Comparison of ENCODE assay signal across 8 mouse cellular contexts in genomic region chr11:94880896-94881840, GRCm38 (mm10). TPM values are rescaled to one million over a fixed set of nuclear protein-coding genes. Genes with fewer than 3 reads are reported as not detected.
DNase-seq lines count a peak whose midpoint lies in the region; ATAC-seq and TF ChIP-seq lines count a peak whose summit lies in the region.

No protein-coding gene starts in this region.

- H3K9ac ChIP-seq in forebrain, embryonic 13.5 days: 0 out of 2 replicates have a peak overlapping the region, but pooled peaks have one; percentile 27
- peak overlapping the region; percentile 63 for H3K9ac ChIP-seq in limb, embryonic 11.5 days (ENCODE audit: low read length)
- peak overlapping the region; percentile 35; the same call in 1 of the 2 replicates for H3K9ac ChIP-seq in stomach, embryonic 15.5 days

- no peaks in the 10 kb centered on the region for H3K36me3 ChIP-seq in E14TG2a.4 (ENCODE audit: insufficient read depth, low read length)
- H3K36me3 ChIP-seq in forebrain, embryonic 13.5 days (ENCODE audit: poor library complexity, severe bottlenecking): no peaks in the 10 kb centered on the region
- H3K36me3 ChIP-seq in limb, embryonic 11.5 days (ENCODE audit: control insufficient read depth, insufficient read depth, low read length): no peaks in the 10 kb centered on the region
- H3K36me3 ChIP-seq in stomach, embryonic 15.5 days: no peaks in the 10 kb centered on the region

- peak overlapping the region; percentile 49 for H3K4me2 ChIP-seq in forebrain, embryonic 13.5 days
- H3K4me2 ChIP-seq in limb, embryonic 11.5 days (ENCODE audit: low read depth, severe bottlenecking): peak overlapping the region; percentile 42
- H3K4me2 ChIP-seq in stomach, embryonic 15.5 days: peak overlapping the region; percentile 47

- WGBS in forebrain, embryonic 13.5 days: 5% methylated on average over 26 of the region's 27 CpGs
- 1% methylated on average over 27 of the region's 27 CpGs for WGBS in limb, embryonic 11.5 days
- 5% methylated on average over 26 of the region's 27 CpGs for WGBS in stomach, embryonic 15.5 days

- peak overlapping the region; percentile 49 for H3K4me3 ChIP-seq in E14TG2a.4 (replicated peaks; ENCODE audit: low read length)
- H3K4me3 ChIP-seq in forebrain, embryonic 13.5 days: peak overlapping the region; percentile 4; the same call in 1 of the 2 replicates
- H3K4me3 ChIP-seq in limb, embryonic 11.5 days (ENCODE audit: low read depth, low read length): peak overlapping the region; percentile 6; the same call in 1 of the 2 replicates
- peak overlapping the region; percentile 23 for H3K4me3 ChIP-seq in stomach, embryonic 15.5 days (replicated peaks)

- intact Hi-C loops in gastrocnemius, postnatal 14 days (cut with DNase I; ENCODE audit: low total_unique reads): no loop called here

- peaks cover 85% of the 10 kb centered on the region for H3K27me3 ChIP-seq in E14TG2a.4 (ENCODE audit: insufficient read depth, low read length)
- peaks cover 55% of the 10 kb centered on the region for H3K27me3 ChIP-seq in forebrain, embryonic 13.5 days
- no peaks in the 10 kb centered on the region for H3K27me3 ChIP-seq in limb, embryonic 11.5 days (ENCODE audit: control insufficient read depth, insufficient read depth, low read length)
- 0 out of 2 replicates have a peak, but pooled peaks cover 4% of the 10 kb centered on the region for H3K27me3 ChIP-seq in stomach, embryonic 15.5 days (replicated peaks)

- peak; percentile 48 for DNase-seq in gastrocnemius, postnatal 14 days
- DNase-seq in gastrocnemius, adult 18-20 months (ENCODE audit: low spot score): no peak
- peak; percentile 83 for DNase-seq in limb, embryonic 11.5 days (ENCODE audit: low spot score)
- no peak for DNase-seq in thymus, postnatal 10 days (ENCODE audit: low spot score in 2 of 2)
- DNase-seq in spleen, adult 18-20 months: no peak

- H3K9me3 ChIP-seq in E14TG2a.4 (ENCODE audit: low read length): no peaks in the 10 kb centered on the region
- no peaks in the 10 kb centered on the region for H3K9me3 ChIP-seq in forebrain, embryonic 13.5 days (replicated peaks)
- no peaks in the 10 kb centered on the region for H3K9me3 ChIP-seq in limb, embryonic 11.5 days (ENCODE audit: control insufficient read depth, low read length)
- H3K9me3 ChIP-seq in stomach, embryonic 15.5 days: no peaks in the 10 kb centered on the region

- no peak for ATAC-seq in forebrain, embryonic 13.5 days
- peak; percentile 18 for ATAC-seq in limb, embryonic 11.5 days (ENCODE audit: insufficient number of reproducible peaks, low FRiP score, low TSS enrichment, low read depth)
- no peak for ATAC-seq in stomach, embryonic 15.5 days (ENCODE audit: insufficient read depth, low FRiP score, low read depth)

- no peak overlapping the region for H3K27ac ChIP-seq in forebrain, embryonic 13.5 days
- H3K27ac ChIP-seq in limb, embryonic 11.5 days (replicated peaks; ENCODE audit: low read depth, low read length): peak overlapping the region; percentile 99
- H3K27ac ChIP-seq in stomach, embryonic 15.5 days: peak overlapping the region; percentile 96

- peaks cover 29% of the 10 kb centered on the region for H3K4me1 ChIP-seq in E14TG2a.4 (replicated peaks; ENCODE audit: low read depth, low read length)
- peaks cover 18% of the 10 kb centered on the region for H3K4me1 ChIP-seq in forebrain, embryonic 13.5 days
- peaks cover 41% of the 10 kb centered on the region for H3K4me1 ChIP-seq in limb, embryonic 11.5 days (ENCODE audit: control insufficient read depth, insufficient read depth, low read length)
- peaks cover 30% of the 10 kb centered on the region for H3K4me1 ChIP-seq in stomach, embryonic 15.5 days

- TF ChIP-seq CTCF in E14TG2a.4 (conservative IDR thresholded peaks at IDR 0.05; ENCODE audit: low read length): no peak

RNA-seq across cellular contexts. Expression of gene Col1a1, which starts 54.9 kb away (rescaled TPM):
- 1,000 to 10,000 TPM; 3,539 to 4,018 TPM for total RNA-seq in gastrocnemius, postnatal 14 days (2021)
- 10 to 100 TPM; 64.6 to 65.0 TPM for total RNA-seq in gastrocnemius, adult 18-20 months (2021)
- 29.9 and 31.5 TPM in 2 replicates for polyA plus RNA-seq in forebrain, embryonic 13.5 days (2015; fragmentation: Nextera tagmentation; extraction: Ambion mirVana)
- 89.0 and 102 TPM in 2 replicates for polyA plus RNA-seq in limb, embryonic 11.5 days (2014; fragmentation: Nextera tagmentation; extraction: Ambion mirVana)
- 1,375 and 1,459 TPM in 2 replicates for polyA plus RNA-seq in stomach, embryonic 15.5 days (2015; fragmentation: Nextera tagmentation; extraction: Ambion mirVana)

Comparison
In these comparisons a context has a peak if more than half of its experiments do, and no peak if none do; other contexts are left out.
1. DNase-seq: peak in gastrocnemius, postnatal 14 days (single experiment) and limb, embryonic 11.5 days (single experiment); none in gastrocnemius, adult 18-20 months (single experiment), thymus, postnatal 10 days (0 of 2) and spleen, adult 18-20 months (0 of 2).
2. RNA of gene Col1a1, which starts 54.9 kb away (polyA plus RNA-seq): 1,375 to 1,459 TPM in stomach, embryonic 15.5 days; 89.0 to 102 TPM in limb, embryonic 11.5 days and 29.9 to 31.5 TPM in forebrain, embryonic 13.5 days; every median in the first group is over 10 times any median in the second.
3. Peak in every context shown above with its lines, with median percentiles within 50 percentile points of each other: H3K4me3 ChIP-seq, H3K4me2 ChIP-seq and H3K9ac ChIP-seq.